Mouse (Mus musculus) kidney, adult 9 months (tissue): ENCODE data around the gene Greb1.
"Not testable (repeated sequence)": the region's sequence is repeated elsewhere in the genome, so short reads cannot be mapped to it uniquely, and the experiment has no call there.

Experiments used
- DNase-seq: peaks from one replicate; pipeline ENCODE4 v3.0.0; 2022

Greb1 gene

GRCm38 (mm10) chr12:16760246-16760645 is 40.4 kb downstream of the Greb1 start:
- no peak for DNase-seq

GRCm38 (mm10) chr12:16754311-16754710 is 46.4 kb downstream of the Greb1 start:
- DNase-seq = peak; percentile 39

GRCm38 (mm10) chr12:16753555-16753954 is 47.1 kb downstream of the Greb1 start:
- no peak for DNase-seq

GRCm38 (mm10) chr12:16753110-16753509 is 47.6 kb downstream of the Greb1 start:
- no peak for DNase-seq

GRCm38 (mm10) chr12:16752236-16752840 is 48.3 kb downstream of the Greb1 start:
- no peak for DNase-seq

GRCm38 (mm10) chr12:16751609-16752008 is 49.1 kb downstream of the Greb1 start:
- no peak for DNase-seq

GRCm38 (mm10) chr12:16740059-16740458 is 60.6 kb downstream of the Greb1 start:
- DNase-seq = no peak

GRCm38 (mm10) chr12:16737266-16737665 is 63.4 kb downstream of the Greb1 start:
- no peak for DNase-seq

GRCm38 (mm10) chr12:16734698-16735097 is 66.0 kb downstream of the Greb1 start:
- no peak for DNase-seq

GRCm38 (mm10) chr12:16734009-16734408 is 66.7 kb downstream of the Greb1 start:
- no peak for DNase-seq

- peak; percentile 67 for DNase-seq
Measured at GRCm38 (mm10) chr12:16731121-16731741, 69.5 kb downstream of the Greb1 start.

- no peak for DNase-seq
Measured at GRCm38 (mm10) chr12:16730196-16730595, 70.5 kb downstream of the Greb1 start.

GRCm38 (mm10) chr12:16728221-16728620 is 72.5 kb downstream of the Greb1 start:
- DNase-seq = no peak

GRCm38 (mm10) chr12:16726229-16726628 is 74.5 kb downstream of the Greb1 start:
- DNase-seq = peak; percentile 28

GRCm38 (mm10) chr12:16723601-16724000 is 77.1 kb downstream of the Greb1 start:
- no peak for DNase-seq

- peak; percentile 40 for DNase-seq
Measured at GRCm38 (mm10) chr12:16718660-16719315, 81.9 kb downstream of the Greb1 start.

- peak; percentile 46 for DNase-seq
Measured at GRCm38 (mm10) chr12:16717653-16718052, 83.0 kb downstream of the Greb1 start.

- DNase-seq = no peak
Measured at GRCm38 (mm10) chr12:16714616-16715015, 86.1 kb downstream of the Greb1 start.

- no peak for DNase-seq
Measured at GRCm38 (mm10) chr12:16698691-16699090, 102.0 kb downstream of the Greb1 start.

GRCm38 (mm10) chr12:16696146-16696545 is 104.5 kb downstream of the Greb1 start:
- DNase-seq = no peak

- DNase-seq = not testable (repeated sequence)
Measured at GRCm38 (mm10) chr12:16695252-16695651, 105.4 kb downstream of the Greb1 start.

GRCm38 (mm10) chr12:16694783-16695182 is 105.9 kb downstream of the Greb1 start:
- DNase-seq = no peak

GRCm38 (mm10) chr12:16690631-16691030 is 110.1 kb downstream of the Greb1 start:
- no peak for DNase-seq

GRCm38 (mm10) chr12:16672246-16672645 is 128.4 kb downstream of the Greb1 start:
- DNase-seq = no peak
